Mouse (Mus musculus) small intestine, adult 2 months (tissue): ENCODE measurements at regions not wholly inside any gene's neighbourhood (a gene's known extent, or its start where the extent isn't known, plus 50 kb on each side); places are given as distances from the start of the nearest gene placed in this dataset.

Experiments used
- H3K27ac ChIP-seq: fragments of 200-500 bp; 2 replicates; pipeline ENCODE4 v1.5.1; 2012; ENCODE audit warnings: low read depth, low read length, control low read depth, inconsistent platforms; ENCODE audit not compliant: insufficient read depth
- H3K27me3 ChIP-seq: fragments of 200-500 bp; 2 replicates; pipeline ENCODE4 v1.6.1; 2012; ENCODE audit warnings: mild to moderate bottlenecking, moderate library complexity, low read length, inconsistent platforms; ENCODE audit not compliant: control insufficient read depth, insufficient read depth
- H3K36me3 ChIP-seq: fragments of 200-500 bp; 2 replicates; pipeline ENCODE4 v1.6.1; 2012; ENCODE audit warnings: mild to moderate bottlenecking, low read length, control low read depth, inconsistent platforms; ENCODE audit not compliant: control insufficient read depth, insufficient read depth
- H3K4me1 ChIP-seq: fragments of 200-500 bp; 2 replicates; pipeline ENCODE4 v1.6.1; 2012; ENCODE audit warnings: low read length, inconsistent platforms, mixed read lengths; ENCODE audit not compliant: control insufficient read depth, insufficient read depth, insufficient read length
- H3K4me3 ChIP-seq: fragments of 200-500 bp; 2 replicates; pipeline ENCODE4 v1.5.1; 2012; ENCODE audit warnings: low read depth, mild to moderate bottlenecking, control low read depth, inconsistent platforms, low read length, moderate library complexity
- CTCF ChIP-seq: fragments of 200-500 bp; IDR thresholded peaks from 2 replicates; pipeline ENCODE4 v1.5.1; 2012; ENCODE audit warnings: low read depth, mild to moderate bottlenecking, control low read depth, inconsistent platforms, low read length, moderate library complexity, mixed read lengths; ENCODE audit not compliant: insufficient replicate concordance, insufficient read length; ENCODE audit errors: extremely low read depth
- POLR2A ChIP-seq: fragments of 200-500 bp; IDR thresholded peaks from 2 replicates; pipeline ENCODE4 v1.6.1; 2012; ENCODE audit warnings: low read depth, mild to moderate bottlenecking, control low read depth, inconsistent platforms, low read length, moderate library complexity
- WGBS: fragments of 180-500 bp; shearing (Covaris S2); methylation state at CpG from one replicate; pipeline ENCODE4 v1.1.7; 2018; 5-methylcytosine and 5-hydroxymethylcytosine counted together

DNA sequence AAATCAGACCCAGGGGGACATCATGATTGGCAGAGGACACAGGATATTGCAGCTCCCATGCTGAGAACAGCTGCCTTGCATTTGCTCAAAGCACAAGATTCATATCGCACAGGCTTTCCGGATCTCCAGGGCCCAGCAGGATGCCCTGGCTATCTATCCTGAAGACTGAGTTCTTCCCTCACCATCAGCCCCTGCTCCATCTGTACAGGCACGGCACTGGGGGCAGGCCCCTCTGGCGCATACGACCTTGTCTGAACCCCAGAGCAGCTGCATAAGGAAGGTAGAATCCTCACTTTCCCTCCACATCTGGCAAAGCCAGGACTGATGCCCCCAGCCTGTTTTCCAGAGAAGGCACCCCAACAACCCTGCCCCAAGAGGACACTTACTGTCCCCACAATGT lies 266.8 kb downstream of the Tns1 start:
- WGBS: 83% methylated on average over 5 of the region's 5 CpGs
- Histone ChIP-seq H3K4me1 (no peaks in the 10 kb centered on the region), H3K36me3 (no peaks in the 10 kb centered on the region), H3K27ac (no peak overlapping the region), H3K4me3 (no peak overlapping the region), H3K27me3 (no peaks in the 10 kb centered on the region)
- TF ChIP-seq POLR2A (no peak), CTCF (no peak)

DNA sequence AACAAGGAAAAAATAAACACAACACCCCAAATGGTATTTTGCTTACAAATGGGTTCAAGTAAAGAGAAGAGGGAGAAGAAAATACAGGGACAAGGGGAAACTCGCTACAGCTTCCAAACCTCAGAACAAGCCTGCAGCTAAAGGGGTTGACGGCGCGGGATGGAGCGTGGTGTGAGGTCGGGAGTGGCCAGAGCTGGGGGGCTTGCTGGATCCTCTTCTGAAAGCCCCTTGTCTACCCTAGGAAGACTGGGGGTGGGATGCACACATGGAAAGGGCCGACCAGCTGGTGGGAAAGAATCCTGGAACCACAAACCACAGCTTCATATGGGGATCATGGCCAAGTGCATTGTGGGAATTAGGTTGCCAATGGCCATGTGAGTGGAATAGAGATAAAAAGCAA lies 267.4 kb downstream of the Tns1 start:
- H3K27me3 ChIP-seq: no peaks in the 10 kb centered on the region
- H3K36me3 ChIP-seq: no peaks in the 10 kb centered on the region
- no peaks in the 10 kb centered on the region for H3K4me1 ChIP-seq
- no peak overlapping the region for H3K4me3 ChIP-seq
- TF ChIP-seq POLR2A (no peak), CTCF (no peak)
- H3K27ac ChIP-seq: no peak overlapping the region
- WGBS: 89% methylated on average over 7 of the region's 7 CpGs

DNA sequence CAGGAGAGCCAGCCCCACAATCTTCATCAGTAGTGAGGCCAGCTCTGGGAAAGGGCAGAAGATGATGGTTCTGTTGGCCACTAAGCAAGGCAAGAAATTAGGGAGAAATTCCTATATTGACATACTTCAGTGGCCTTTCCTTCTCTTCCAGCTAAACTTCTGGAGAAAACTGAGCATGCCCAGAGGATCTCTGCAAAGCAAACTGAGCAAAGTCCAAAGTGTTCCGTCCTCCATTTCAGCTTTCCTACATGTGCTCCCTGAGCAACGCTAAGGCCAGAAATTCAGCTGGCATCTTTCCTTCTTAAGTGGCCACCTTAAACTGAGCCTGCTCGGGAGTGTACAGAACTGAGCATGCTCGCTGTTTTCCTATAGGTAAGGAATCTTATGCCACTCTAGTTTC lies 268.9 kb downstream of the Tns1 start:
- 52% methylated on average over 4 of the region's 4 CpGs for WGBS
- Histone ChIP-seq H3K27ac (no peak overlapping the region), H3K27me3 (no peaks in the 10 kb centered on the region), H3K4me1 (peaks cover 3% of the 10 kb centered on the region; the same call in 1 of the 2 replicates), H3K36me3 (no peaks in the 10 kb centered on the region), H3K4me3 (no peak overlapping the region)
- TF ChIP-seq POLR2A: no peak
- no peak for TF ChIP-seq CTCF

DNA sequence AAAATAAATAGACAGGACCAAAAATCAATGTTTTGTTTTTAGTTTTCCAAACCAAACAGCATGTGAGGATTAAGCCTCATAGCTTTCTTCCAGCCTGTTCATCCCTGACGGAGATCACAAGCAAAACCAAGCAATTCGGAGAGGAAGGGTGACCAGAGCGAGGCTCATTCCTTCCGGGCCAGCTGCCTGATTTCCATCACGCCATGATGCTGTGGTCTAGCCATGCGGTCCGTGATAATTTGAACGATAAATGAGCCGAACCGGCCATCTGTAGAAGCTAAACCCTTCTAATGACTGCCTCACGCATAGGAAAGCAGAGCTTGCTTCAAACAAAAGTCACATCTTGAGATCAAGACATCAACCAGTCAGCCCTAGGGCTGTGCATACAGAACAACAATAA lies 270.4 kb downstream of the Tns1 start:
- 95% methylated on average over 11 of the region's 11 CpGs for WGBS
- TF ChIP-seq CTCF (no peak), POLR2A (no peak)
- no peaks in the 10 kb centered on the region for H3K27me3 ChIP-seq
- no peak overlapping the region for H3K27ac ChIP-seq
- no peaks in the 10 kb centered on the region for H3K36me3 ChIP-seq
- peaks cover 3% of the 10 kb centered on the region; the same call in 1 of the 2 replicates for H3K4me1 ChIP-seq
- no peak overlapping the region for H3K4me3 ChIP-seq

DNA sequence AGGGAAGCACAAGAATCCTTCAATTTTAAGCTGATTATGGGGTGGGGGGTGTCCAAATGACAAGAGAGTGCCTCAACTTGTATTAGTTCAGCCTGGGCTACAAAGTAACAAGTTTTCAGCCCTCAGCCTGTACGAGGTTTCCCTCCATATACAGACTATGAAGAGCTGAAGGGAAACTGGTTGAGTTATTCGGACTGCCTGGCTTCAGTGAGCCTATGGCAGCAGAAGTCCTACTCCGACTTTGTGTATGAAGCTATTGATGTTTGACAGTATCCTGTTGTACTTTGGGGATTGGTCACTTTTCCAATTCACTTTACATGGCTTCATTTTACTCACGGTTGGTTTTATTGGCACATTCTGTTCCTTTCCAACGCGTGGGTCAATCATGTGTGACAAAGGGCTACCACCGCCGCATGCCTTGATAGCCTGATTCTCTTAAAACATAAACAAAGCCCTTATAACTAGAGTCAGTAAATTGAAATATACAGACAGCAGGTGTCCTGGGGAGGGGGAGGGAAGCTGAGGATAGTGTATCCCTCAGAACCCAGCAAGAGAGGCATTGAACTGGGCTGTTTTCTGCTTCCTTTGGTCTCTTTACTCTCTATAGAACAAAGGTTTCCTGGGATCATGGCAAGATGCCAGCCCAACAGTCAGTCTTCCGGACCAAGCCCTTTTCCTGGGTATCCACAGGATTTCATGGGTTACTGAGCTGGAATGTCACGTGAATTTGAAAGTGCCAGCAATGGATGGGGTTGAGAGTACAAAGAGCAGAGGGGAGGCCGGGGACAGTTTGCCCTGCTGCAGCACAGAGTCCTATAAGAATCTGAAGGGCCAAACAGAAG lies 273.9 kb downstream of the Tns1 start:
- Histone ChIP-seq H3K27ac (no peak overlapping the region), H3K4me3 (no peak overlapping the region), H3K36me3 (no peaks in the 10 kb centered on the region), H3K4me1 (peaks cover 3% of the 10 kb centered on the region; the same call in 1 of the 2 replicates), H3K27me3 (no peaks in the 10 kb centered on the region)
- WGBS: 59% methylated on average over 11 of the region's 11 CpGs
- TF ChIP-seq CTCF: no peak
- no peak for TF ChIP-seq POLR2A

DNA sequence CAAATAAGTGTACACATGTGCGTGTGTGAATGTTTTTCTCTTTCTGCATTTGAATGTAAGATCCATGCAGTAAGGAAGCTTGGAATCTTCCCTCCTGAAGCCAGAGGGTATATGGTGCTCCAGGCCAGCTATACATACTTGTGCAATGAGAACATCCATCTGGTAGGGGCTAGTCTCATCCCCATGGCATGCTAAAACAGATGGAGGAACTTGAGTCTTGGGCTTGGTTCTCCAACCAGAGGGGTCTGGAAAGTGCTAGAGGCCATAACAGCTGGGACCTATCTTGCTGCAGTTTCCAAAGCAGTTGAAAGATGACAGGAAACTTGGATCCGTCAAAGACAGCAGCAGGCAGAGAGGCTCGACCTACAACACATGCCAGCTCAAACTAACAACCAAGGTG lies 275.9 kb downstream of the Tns1 start:
- Histone ChIP-seq H3K36me3 (no peaks in the 10 kb centered on the region), H3K27ac (no peak overlapping the region), H3K4me1 (peaks cover 3% of the 10 kb centered on the region; the same call in 1 of the 2 replicates), H3K27me3 (no peaks in the 10 kb centered on the region), H3K4me3 (no peak overlapping the region)
- TF ChIP-seq POLR2A: no peak
- TF ChIP-seq CTCF: no peak
- 75% methylated on average over 3 of the region's 3 CpGs for WGBS

DNA sequence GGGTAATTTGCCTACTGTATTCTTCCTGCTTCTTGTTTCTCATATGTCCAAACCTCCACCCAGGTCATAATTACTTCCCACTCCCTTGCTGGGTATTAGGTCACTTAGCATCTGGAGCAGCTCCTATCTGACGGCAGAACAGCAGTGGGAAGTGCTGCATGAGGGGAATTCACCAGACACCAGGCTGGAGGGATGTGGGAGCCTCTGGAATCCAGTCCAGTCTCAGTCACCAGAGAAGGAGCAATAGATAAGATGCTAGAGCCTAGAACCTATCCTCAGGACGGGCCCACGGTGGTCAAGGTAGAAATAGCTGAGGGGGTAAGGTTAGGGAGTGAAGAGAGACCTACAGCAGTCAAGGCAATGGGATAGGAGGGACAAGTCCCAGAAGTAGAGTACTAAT lies 277.1 kb downstream of the Tns1 start:
- Histone ChIP-seq H3K4me3 (no peak overlapping the region), H3K27me3 (no peaks in the 10 kb centered on the region), H3K27ac (no peak overlapping the region), H3K36me3 (no peaks in the 10 kb centered on the region), H3K4me1 (peaks cover 3% of the 10 kb centered on the region; the same call in 1 of the 2 replicates)
- 72% methylated on average over 3 of the region's 3 CpGs for WGBS
- TF ChIP-seq POLR2A (no peak), CTCF (no peak)
